Mouse (Mus musculus) kidney, adult 2 months (tissue): ENCODE measurements at regions not wholly inside any gene's neighbourhood (a gene's known extent, or its start where the extent isn't known, plus 50 kb on each side); places are given as distances from the start of the nearest gene placed in this dataset.

ENCODE experiments used
- CTCF ChIP-seq: fragments of 200-500 bp; conservative IDR thresholded peaks from 2 replicates; pipeline ENCODE4 v1.5.1; 2011; ENCODE audit warnings: low read depth, mild to moderate bottlenecking, control low read depth, low read length, moderate library complexity, mixed read lengths; ENCODE audit not compliant: insufficient read depth, insufficient read length
- POLR2A ChIP-seq: fragments of 200-500 bp; IDR thresholded peaks from one replicate; pipeline ENCODE4 v1.6.1; 2011; ENCODE audit warnings: low read depth, low read length, control low read depth

DNA sequence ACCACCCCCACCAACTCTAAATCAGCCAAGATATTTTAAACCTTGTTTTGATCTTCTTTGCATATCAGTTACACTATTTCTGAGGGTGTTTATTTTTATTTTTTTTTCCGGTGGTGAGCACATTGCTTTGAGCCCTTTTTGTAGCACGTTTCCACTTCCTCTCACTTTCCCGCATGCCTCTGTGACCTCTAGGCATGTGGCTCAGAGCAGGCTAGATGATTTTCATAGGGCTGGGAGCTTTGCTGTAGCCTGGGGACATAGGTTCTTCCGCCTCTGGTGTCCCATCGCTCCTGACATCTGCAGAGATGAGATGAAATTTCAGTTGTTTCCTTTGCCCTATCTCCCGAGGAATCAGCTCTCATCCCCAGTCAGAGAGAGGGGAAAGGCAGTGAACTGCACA, 197.3 kb upstream of the Bcl6 start:
- no peak for TF ChIP-seq POLR2A
- TF ChIP-seq CTCF = no peak
